Mouse (Mus musculus) NIH3T3 (cell line): ENCODE data around the gene Tnks2.
A peak's percentile ranks its signal among the peaks of the same experiment; 100 is the strongest.
"Not testable (repeated sequence)": the region's sequence is repeated elsewhere in the genome, so short reads cannot be mapped to it uniquely, and the experiment has no call there.

Experiments
- DNase-seq: peaks from one replicate; pipeline ENCODE4 v3.0.0-alpha.2; 2012; ENCODE audit warnings: low read depth

The Tnks2 gene

GRCm38 (mm10) chr19:36827650-36828049 is 6.4 kb upstream of the Tnks2 start:
- DNase-seq: no peak

GRCm38 (mm10) chr19:36828322-36828721 is 5.7 kb upstream of the Tnks2 start:
- peak; percentile 21 for DNase-seq

- peak; percentile 82 for DNase-seq
Measured at GRCm38 (mm10) chr19:36832951-36833787, 863 bp upstream of the Tnks2 start.

GRCm38 (mm10) chr19:36834532-36835431 is 750 bp downstream of the Tnks2 start:
- peak; percentile 67 for DNase-seq

- no peak for DNase-seq
Measured at GRCm38 (mm10) chr19:36836035-36836434, 2.0 kb downstream of the Tnks2 start.

- DNase-seq: no peak
Measured at GRCm38 (mm10) chr19:36840301-36840700, 6.3 kb downstream of the Tnks2 start.

GRCm38 (mm10) chr19:36843866-36844265 is 9.8 kb downstream of the Tnks2 start:
- no peak for DNase-seq

GRCm38 (mm10) chr19:36845924-36846323 is 11.9 kb downstream of the Tnks2 start:
- no peak for DNase-seq

GRCm38 (mm10) chr19:36853831-36854230 is 19.8 kb downstream of the Tnks2 start:
- DNase-seq: no peak

- DNase-seq: no peak
Measured at GRCm38 (mm10) chr19:36857851-36858250, 23.8 kb downstream of the Tnks2 start.

GRCm38 (mm10) chr19:36860393-36860792 is 26.4 kb downstream of the Tnks2 start:
- no peak for DNase-seq

GRCm38 (mm10) chr19:36865905-36866304 is 31.9 kb downstream of the Tnks2 start:
- DNase-seq: no peak

GRCm38 (mm10) chr19:36867416-36867815 is 33.4 kb downstream of the Tnks2 start:
- no peak for DNase-seq

GRCm38 (mm10) chr19:36868675-36869074 is 34.6 kb downstream of the Tnks2 start:
- not testable (repeated sequence) for DNase-seq

- DNase-seq: no peak
Measured at GRCm38 (mm10) chr19:36874651-36875050, 40.6 kb downstream of the Tnks2 start.

GRCm38 (mm10) chr19:36877329-36877728 is 43.3 kb downstream of the Tnks2 start:
- peak; percentile 10 for DNase-seq

GRCm38 (mm10) chr19:36878743-36879495 is 44.9 kb downstream of the Tnks2 start:
- peak; percentile 37 for DNase-seq

- DNase-seq: peak; percentile 67
Measured at GRCm38 (mm10) chr19:36883119-36883518, 49.1 kb downstream of the Tnks2 start.

- DNase-seq: peak; percentile 56
Measured at GRCm38 (mm10) chr19:36886316-36886715, 52.3 kb downstream of the Tnks2 start.

- no peak for DNase-seq
Measured at GRCm38 (mm10) chr19:36887706-36888105, 53.7 kb downstream of the Tnks2 start.

- DNase-seq: no peak
Measured at GRCm38 (mm10) chr19:36891746-36892145, 57.7 kb downstream of the Tnks2 start.
